Mouse (Mus musculus) myocyte (in vitro differentiated cells): Measurements from ENCODE around the gene Acp7. TPM values are rescaled to one million over a fixed set of nuclear protein-coding genes. Genes with fewer than 3 reads are reported as not detected.

ENCODE experiments used
- H3K27me3 ChIP-seq: one replicate; pipeline ENCODE4 v1.6.1; 2011; ENCODE audit not compliant: control insufficient read depth, insufficient read depth, insufficient read length
- H3K36me3 ChIP-seq: one replicate; pipeline ENCODE4 v1.6.1; 2011; ENCODE audit not compliant: control insufficient read depth, insufficient read depth
- H3K4me2 ChIP-seq: one replicate; pipeline ENCODE4 v1.6.1; 2011; ENCODE audit warnings: low read depth, control low read depth
- H3K4me3 ChIP-seq: one replicate; pipeline ENCODE4 v1.5.1; 2011; ENCODE audit warnings: mild to moderate bottlenecking, control low read depth, moderate library complexity
- H3K79me2 ChIP-seq: one replicate; pipeline ENCODE4 v1.6.1; 2011; ENCODE audit not compliant: control insufficient read depth, insufficient read depth
- H3ac ChIP-seq: one replicate; pipeline ENCODE4 v1.6.1; 2011; ENCODE audit not compliant: control insufficient read depth, insufficient read length
- CEBPB ChIP-seq: IDR thresholded peaks from 2 replicates; pipeline ENCODE4 v1.6.1; 2011; ENCODE audit warnings: mild to moderate bottlenecking, moderate library complexity; ENCODE audit not compliant: poor library complexity, insufficient read depth, severe bottlenecking
- E2F4 ChIP-seq: IDR thresholded peaks from one replicate; pipeline ENCODE4 v1.6.1; 2011; ENCODE audit warnings: mild to moderate bottlenecking, control low read depth, moderate library complexity; ENCODE audit not compliant: insufficient read depth
- MAX ChIP-seq: IDR thresholded peaks from one replicate; pipeline ENCODE4 v1.6.1; 2011; ENCODE audit warnings: low read depth, mild to moderate bottlenecking, control low read depth
- MYOD1 ChIP-seq, 3 experiments: IDR thresholded peaks; one replicate each; pipeline ENCODE4 v1.6.1; 2011; ENCODE audit warnings: control low read depth in 2 of 3, low read depth in 2 of 3, mild to moderate bottlenecking in 2 of 3, moderate library complexity in 1 of 3; ENCODE audit not compliant: insufficient read length in 2 of 3, control insufficient read depth in 1 of 3
- MYOG ChIP-seq, 3 experiments: IDR thresholded peaks; one replicate each; pipeline ENCODE4 v1.6.1; 2011; ENCODE audit warnings: control low read depth in 2 of 3, low read depth in 2 of 3, mild to moderate bottlenecking in 2 of 3; ENCODE audit not compliant: insufficient read length in 2 of 3, control insufficient read depth in 1 of 3, insufficient read depth in 1 of 3
- POLR2A ChIP-seq: IDR thresholded peaks from one replicate; pipeline ENCODE4 v1.6.1; 2011; ENCODE audit warnings: low read depth, mild to moderate bottlenecking, control low read depth, moderate library complexity; ENCODE audit not compliant: insufficient read length
- POLR2AphosphoS2 ChIP-seq: IDR thresholded peaks from one replicate; pipeline ENCODE4 v1.6.1; 2011; ENCODE audit warnings: low read depth, control low read depth; ENCODE audit not compliant: insufficient read length
- REST ChIP-seq: IDR thresholded peaks from one replicate; pipeline ENCODE4 v1.6.1; 2011; ENCODE audit warnings: mild to moderate bottlenecking, control low read depth, moderate library complexity; ENCODE audit not compliant: insufficient read depth, insufficient read length
- SRF ChIP-seq: IDR thresholded peaks from one replicate; pipeline ENCODE4 v1.6.1; 2011; ENCODE audit warnings: low read depth; ENCODE audit not compliant: control insufficient read depth, insufficient read length
- TCF12 ChIP-seq: IDR thresholded peaks from one replicate; pipeline ENCODE4 v1.6.1; 2011; ENCODE audit warnings: mild to moderate bottlenecking, control low read depth; ENCODE audit not compliant: poor library complexity, insufficient read depth, severe bottlenecking
- TCF3 ChIP-seq: IDR thresholded peaks from one replicate; pipeline ENCODE4 v1.6.1; 2011; ENCODE audit warnings: low read depth, control low read depth; ENCODE audit not compliant: insufficient read length
- USF1 ChIP-seq: IDR thresholded peaks from one replicate; pipeline ENCODE4 v1.6.1; 2011; ENCODE audit warnings: low read depth, mild to moderate bottlenecking, control low read depth, moderate library complexity
- polyA plus RNA-seq: library from polyadenylated mRNA; unstranded; fragments of >200 nt; fragmentation: generic; extraction: Trizol; gene quantifications from one replicate; pipeline ENCODE4 v1.2.1, GENCODE M21; 2012; ENCODE audit warnings: missing spikeins

Acp7 gene
- polyA plus RNA-seq, 1 experiment = not detected

GRCm38 (mm10) chr7:28570982-28571682, 60.0 kb downstream of the Acp7 start:
- Histone ChIP-seq H3K4me3 (no peak overlapping the region), H3K79me2 (peaks cover 26% of the 10 kb centered on the region), H3ac (no peak overlapping the region), H3K27me3 (no peaks in the 10 kb centered on the region), H3K36me3 (no peaks in the 10 kb centered on the region), H3K4me2 (no peak overlapping the region)
- TF ChIP-seq MAX (no peak), POLR2AphosphoS2 (no peak)

- Histone ChIP-seq H3K79me2 (peaks cover 22% of the 10 kb centered on the region), H3ac (no peak overlapping the region), H3K27me3 (no peaks in the 10 kb centered on the region), H3K36me3 (no peaks in the 10 kb centered on the region), H3K4me2 (no peak overlapping the region), H3K4me3 (no peak overlapping the region)
- TF ChIP-seq POLR2AphosphoS2 (no peak), MAX (no peak), USF1 (no peak), POLR2A (no peak), SRF (no peak), TCF3 (no peak), MYOD1 (IDR thresholded peaks at IDR 0.05; ENCODE audit: control insufficient read depth in 1 of 3, insufficient read length in 2 of 3, low read depth in 2 of 3) (peak in 2 of 3 experiments; percentile 44 to 61), TCF12 (no peak), CEBPB (no peak), REST (no peak), MYOG (IDR thresholded peaks at IDR 0.05; ENCODE audit: control insufficient read depth in 1 of 3, insufficient read depth in 1 of 3, insufficient read length in 2 of 3, low read depth in 2 of 3) (peak in 1 of 3 experiments; percentile 47)
These were observed 60.7 kb downstream of the Acp7 start for GRCm38 (mm10) chr7:28570291-28570981.

GRCm38 (mm10) chr7:28568253-28568652, 62.9 kb downstream of the Acp7 start:
- Histone ChIP-seq H3ac (no peak overlapping the region), H3K36me3 (no peaks in the 10 kb centered on the region), H3K79me2 (peaks cover 2% of the 10 kb centered on the region), H3K4me2 (no peak overlapping the region), H3K4me3 (no peak overlapping the region), H3K27me3 (no peaks in the 10 kb centered on the region)
- peak; percentile 19 to 76 (median 28) for TF ChIP-seq MYOG (IDR thresholded peaks at IDR 0.05; ENCODE audit: control insufficient read depth in 1 of 3, insufficient read depth in 1 of 3, insufficient read length in 2 of 3, low read depth in 2 of 3)
- no peak for TF ChIP-seq SRF
- TF ChIP-seq MYOD1 (IDR thresholded peaks at IDR 0.05; ENCODE audit: control insufficient read depth in 1 of 3, insufficient read length in 2 of 3, low read depth in 2 of 3) = peak in 2 of 3 experiments; percentile 18 to 52

DNA sequence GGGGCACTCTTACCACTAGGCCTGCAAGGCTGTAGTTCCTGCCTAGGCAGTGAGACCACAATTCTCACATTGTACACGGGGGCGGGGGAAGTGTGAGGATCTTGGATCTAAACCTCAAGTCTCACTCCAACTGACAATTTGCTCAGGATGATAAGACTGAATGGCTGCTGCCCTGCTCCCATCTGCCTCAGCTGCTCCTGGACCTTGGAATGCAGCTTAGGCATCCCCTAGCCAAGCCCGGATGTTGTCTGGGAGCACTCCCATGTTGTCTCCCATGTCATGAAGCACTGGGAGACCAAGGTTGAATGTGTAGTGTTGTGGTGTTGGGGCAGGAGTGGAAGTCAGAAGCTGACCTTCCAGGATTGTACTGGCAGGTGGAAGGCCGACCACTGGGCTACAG, 63.6 kb downstream of the Acp7 start:
- Histone ChIP-seq H3K27me3 (no peaks in the 10 kb centered on the region), H3K4me2 (no peak overlapping the region), H3K36me3 (no peaks in the 10 kb centered on the region), H3K4me3 (no peak overlapping the region), H3ac (no peak overlapping the region), H3K79me2 (no peaks in the 10 kb centered on the region)
- TF ChIP-seq SRF (no peak), MYOD1 (IDR thresholded peaks at IDR 0.05; ENCODE audit: control insufficient read depth in 1 of 3, insufficient read length in 2 of 3, low read depth in 2 of 3) (peak in 2 of 3 experiments; percentile 56 to 64), MYOG (IDR thresholded peaks at IDR 0.05; ENCODE audit: control insufficient read depth in 1 of 3, insufficient read depth in 1 of 3, insufficient read length in 2 of 3, low read depth in 2 of 3) (peak; percentile 7 to 80 (median 48))

DNA sequence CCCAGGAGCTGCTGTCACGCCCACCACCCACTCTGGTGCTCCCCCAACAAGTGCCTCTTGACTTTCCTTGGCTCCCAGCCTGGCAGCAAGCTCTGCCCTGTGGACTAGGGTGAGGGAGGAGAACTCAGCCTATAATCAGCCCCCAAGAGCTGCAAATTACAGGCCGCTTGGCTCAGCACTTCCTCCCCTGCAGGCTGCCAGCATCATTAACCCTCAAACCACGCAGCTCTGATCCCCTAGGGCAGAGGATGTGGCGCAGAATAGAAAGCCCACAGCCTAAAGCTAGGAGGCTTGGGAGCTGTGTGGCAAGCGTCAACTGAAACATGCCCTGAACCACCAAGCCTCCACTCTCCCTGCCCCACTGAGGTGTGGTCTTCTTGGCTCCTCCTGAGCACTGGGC, 65.7 kb downstream of the Acp7 start:
- Histone ChIP-seq H3ac (no peak overlapping the region), H3K36me3 (no peaks in the 10 kb centered on the region), H3K4me2 (no peak overlapping the region), H3K79me2 (no peaks in the 10 kb centered on the region), H3K4me3 (no peak overlapping the region), H3K27me3 (no peaks in the 10 kb centered on the region)
- TF ChIP-seq USF1 (no peak), MAX (no peak), REST (no peak)

DNA sequence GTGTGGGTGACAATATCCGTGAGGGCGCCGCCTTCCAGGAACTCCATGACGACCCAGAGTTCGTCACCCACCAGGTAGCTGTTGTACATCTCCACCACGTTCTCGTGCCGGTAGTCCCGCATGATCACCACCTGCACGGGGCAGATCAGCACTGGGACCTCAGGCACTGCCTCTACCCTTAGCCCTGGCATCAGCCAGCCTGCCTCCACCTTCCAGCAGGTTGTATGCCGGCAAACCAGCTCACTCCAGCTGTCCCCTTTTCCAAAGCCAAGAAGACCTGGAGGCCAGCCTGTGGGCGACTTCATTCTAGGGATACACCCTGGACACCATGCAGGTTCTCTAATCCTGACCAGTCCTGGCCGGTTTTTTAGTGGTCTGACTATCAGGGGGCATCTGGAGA, 68.2 kb downstream of the Acp7 start:
- Histone ChIP-seq H3K4me2 (no peak overlapping the region), H3K4me3 (no peak overlapping the region), H3ac (no peak overlapping the region), H3K27me3 (no peaks in the 10 kb centered on the region), H3K79me2 (no peaks in the 10 kb centered on the region), H3K36me3 (no peaks in the 10 kb centered on the region)
- TF ChIP-seq TCF3 (no peak), MYOG (IDR thresholded peaks at IDR 0.05; ENCODE audit: control insufficient read depth in 1 of 3, insufficient read depth in 1 of 3, insufficient read length in 2 of 3, low read depth in 2 of 3) (no peak), REST (no peak), E2F4 (no peak), CEBPB (no peak), USF1 (no peak), MAX (no peak), POLR2AphosphoS2 (no peak), POLR2A (no peak), MYOD1 (IDR thresholded peaks at IDR 0.05; ENCODE audit: control insufficient read depth in 1 of 3, insufficient read length in 2 of 3, low read depth in 2 of 3) (no peak), SRF (no peak), TCF12 (no peak)
